Mouse (Mus musculus): ENCODE measurements at regions not wholly inside any gene's neighbourhood (a gene's known extent, or its start where the extent isn't known, plus 50 kb on each side); places are given as distances from the start of the nearest gene placed in this dataset.

DNA sequence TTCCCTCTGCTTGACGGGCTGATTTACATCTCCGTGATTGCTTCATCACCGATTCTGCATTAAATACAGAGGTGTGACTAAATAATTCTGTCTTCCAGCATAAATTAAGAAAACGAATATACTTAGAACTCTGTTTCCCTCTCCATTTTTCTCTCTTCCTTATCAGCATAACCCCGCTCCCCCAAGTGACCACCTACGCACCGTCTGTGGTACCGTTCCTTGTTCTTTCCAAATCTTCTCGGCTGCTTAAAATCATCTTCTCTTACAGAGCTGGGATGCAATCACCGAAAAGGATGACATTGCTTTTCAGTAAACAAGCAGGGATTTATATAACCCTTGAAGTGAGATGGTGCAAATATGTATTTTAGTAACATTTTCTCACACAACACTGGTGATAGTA, 224.3 kb upstream of the Sel1l start:
- H3K4me3 ChIP-seq (replicated peaks) = no peak overlapping the region
- no peaks in the 10 kb centered on the region for H3K4me1 ChIP-seq
- 0 out of 2 replicates have a peak, but pooled peaks cover 1% of the 10 kb centered on the region for H3K9me3 ChIP-seq
- H3K27me3 ChIP-seq (replicated peaks) = no peaks in the 10 kb centered on the region
- H3K36me3 ChIP-seq (replicated peaks; ENCODE audit: low read length) = no peaks in the 10 kb centered on the region
- TF ChIP-seq GATA1 (IDR thresholded peaks at IDR 0.05; ENCODE audit: borderline replicate concordance, low read length) = no peak
- no peak for TF ChIP-seq FLI1 (IDR thresholded peaks at IDR 0.05; ENCODE audit: low read length)

DNA sequence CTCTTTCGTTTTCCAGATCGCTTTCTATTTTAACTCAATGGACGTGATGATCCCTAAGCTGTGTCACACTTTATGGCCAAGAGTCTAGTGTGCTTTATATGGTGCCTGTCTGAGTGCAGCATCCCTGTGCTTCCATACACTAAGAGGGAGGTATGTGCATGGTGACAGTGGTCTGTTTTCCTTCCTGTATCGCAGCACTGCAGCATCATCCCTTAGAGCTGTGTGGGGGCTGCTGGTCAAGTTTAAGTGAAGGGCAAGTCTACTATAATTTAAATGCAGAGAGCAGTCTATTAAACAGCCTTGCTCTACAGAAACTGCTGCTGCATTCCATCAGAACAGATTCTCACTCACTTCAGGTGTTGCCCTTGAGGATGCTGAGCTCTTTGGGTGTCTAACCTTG, 213.8 kb upstream of the Sel1l start:
- Histone ChIP-seq H3K4me3 (replicated peaks) (peak overlapping the region; percentile 31), H3K36me3 (replicated peaks; ENCODE audit: low read length) (no peaks in the 10 kb centered on the region), H3K9me3 (peaks cover 9% of the 10 kb centered on the region; the same call in 1 of the 2 replicates), H3K27me3 (replicated peaks) (no peaks in the 10 kb centered on the region), H3K4me1 (no peaks in the 10 kb centered on the region)
- TF ChIP-seq FLI1 (IDR thresholded peaks at IDR 0.05; ENCODE audit: low read length) (no peak), GATA1 (IDR thresholded peaks at IDR 0.05; ENCODE audit: borderline replicate concordance, low read length) (no peak)

DNA sequence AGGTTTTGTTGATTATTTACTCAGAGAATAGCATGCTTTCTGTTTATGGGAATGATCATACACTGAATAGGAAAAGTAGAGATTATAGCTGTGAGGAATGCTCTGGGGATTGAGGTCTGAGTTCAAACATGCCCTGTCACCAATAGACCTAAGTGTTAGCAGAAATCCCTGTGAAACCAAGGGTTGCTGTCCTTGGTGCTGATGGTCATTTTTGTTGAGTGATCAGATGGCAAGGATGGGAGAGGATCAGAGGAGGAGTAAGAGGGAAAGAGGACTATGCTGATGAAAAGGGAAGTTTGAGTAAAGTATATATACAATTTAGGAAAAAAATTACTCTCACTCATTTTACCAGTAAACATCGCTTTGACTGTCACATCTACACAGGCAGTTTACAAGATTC, 191.5 kb upstream of the Sel1l start:
- no peaks in the 10 kb centered on the region for H3K9me3 ChIP-seq
- H3K27me3 ChIP-seq (replicated peaks) = no peaks in the 10 kb centered on the region
- no peak overlapping the region for H3K4me3 ChIP-seq (replicated peaks)
- TF ChIP-seq FLI1 (IDR thresholded peaks at IDR 0.05; ENCODE audit: low read length) (no peak), GATA1 (IDR thresholded peaks at IDR 0.05; ENCODE audit: borderline replicate concordance, low read length) (no peak)
- H3K36me3 ChIP-seq (replicated peaks; ENCODE audit: low read length) = no peaks in the 10 kb centered on the region
- H3K4me1 ChIP-seq = no peaks in the 10 kb centered on the region

DNA sequence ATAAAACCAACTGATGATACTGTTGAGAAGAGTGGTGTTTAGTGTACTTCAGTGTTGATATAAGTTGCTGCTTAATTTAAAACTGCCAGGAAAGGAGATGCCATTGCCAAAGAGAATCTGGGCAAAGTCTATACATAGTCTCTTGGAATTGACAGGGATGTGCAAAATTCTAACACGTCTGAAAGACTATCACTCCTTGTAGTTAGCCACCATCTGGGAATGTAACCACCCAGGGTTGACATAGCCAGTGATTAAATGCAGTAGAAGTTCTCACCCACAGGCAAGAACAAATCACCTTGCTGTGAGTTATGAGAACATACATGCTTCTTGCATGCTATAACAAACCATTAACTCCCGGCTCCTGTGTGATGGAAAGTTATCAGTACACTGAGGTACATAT, 180.2 kb upstream of the Sel1l start:
- no peaks in the 10 kb centered on the region for H3K9me3 ChIP-seq
- TF ChIP-seq GATA1 (IDR thresholded peaks at IDR 0.05; ENCODE audit: borderline replicate concordance, low read length) = no peak
- TF ChIP-seq FLI1 (IDR thresholded peaks at IDR 0.05; ENCODE audit: low read length) = no peak
- H3K4me1 ChIP-seq = no peaks in the 10 kb centered on the region
- no peaks in the 10 kb centered on the region for H3K27me3 ChIP-seq (replicated peaks)
- no peak overlapping the region for H3K4me3 ChIP-seq (replicated peaks)
- H3K36me3 ChIP-seq (replicated peaks; ENCODE audit: low read length) = no peaks in the 10 kb centered on the region

DNA sequence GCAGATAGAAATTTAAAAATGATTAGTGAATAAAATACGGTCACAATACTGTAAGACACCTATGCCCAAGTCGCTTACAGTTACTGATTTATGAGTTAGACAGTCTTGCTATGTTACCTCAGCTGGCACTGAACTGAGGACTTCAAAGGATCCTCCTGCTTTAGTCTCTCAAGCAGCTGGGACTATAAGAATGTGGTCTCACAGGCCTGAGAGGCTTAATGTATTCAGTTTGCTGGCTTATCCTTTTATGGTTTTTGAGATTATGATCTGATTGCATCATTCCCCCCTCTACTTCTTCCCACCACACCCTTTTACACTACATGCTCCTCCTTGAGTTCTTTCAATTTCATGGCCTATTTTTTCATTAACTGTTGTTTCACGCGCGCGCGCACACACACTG, 179.4 kb upstream of the Sel1l start:
- Histone ChIP-seq H3K27me3 (replicated peaks) (no peaks in the 10 kb centered on the region), H3K36me3 (replicated peaks; ENCODE audit: low read length) (no peaks in the 10 kb centered on the region), H3K4me3 (replicated peaks) (no peak overlapping the region), H3K9me3 (no peaks in the 10 kb centered on the region), H3K4me1 (no peaks in the 10 kb centered on the region)
- TF ChIP-seq GATA1 (IDR thresholded peaks at IDR 0.05; ENCODE audit: borderline replicate concordance, low read length) (no peak), FLI1 (IDR thresholded peaks at IDR 0.05; ENCODE audit: low read length) (no peak)

DNA sequence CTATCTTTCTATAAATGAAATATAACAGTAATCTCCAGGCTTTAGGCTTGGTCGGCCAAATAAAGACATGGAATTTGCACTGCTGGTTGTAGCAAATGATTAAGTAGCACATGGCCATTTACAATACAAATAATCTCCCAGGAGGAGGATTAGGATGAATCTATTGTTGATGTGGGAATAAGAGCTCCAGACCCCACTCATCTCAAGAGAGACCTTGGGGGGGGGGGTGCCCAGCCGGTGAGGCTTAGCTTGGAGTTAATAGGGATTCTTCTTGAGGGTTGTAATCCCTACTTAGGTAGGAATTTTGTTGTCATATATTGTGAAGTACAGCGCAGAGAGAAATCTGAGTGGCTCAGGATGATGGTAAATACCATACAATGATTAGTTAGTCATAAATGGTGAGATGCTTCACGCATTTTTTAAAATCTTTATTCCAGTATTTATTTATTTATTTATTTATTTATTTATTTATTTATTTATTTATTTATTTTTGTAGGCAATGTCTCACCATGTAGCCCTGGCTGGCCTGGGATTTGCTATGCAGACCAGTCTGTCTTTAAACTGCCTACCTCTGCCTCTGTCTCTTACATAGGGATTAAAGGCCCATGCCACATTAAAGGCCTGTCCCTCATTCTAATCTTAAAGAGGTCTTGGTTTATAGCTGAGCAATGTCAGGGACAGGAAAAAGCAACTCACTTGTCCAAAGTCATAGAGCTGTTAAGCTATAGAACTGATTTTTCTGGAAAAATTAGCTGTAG, 175.7 kb upstream of the Sel1l start:
- H3K27me3 ChIP-seq (replicated peaks) = no peaks in the 10 kb centered on the region
- H3K36me3 ChIP-seq (replicated peaks; ENCODE audit: low read length) = no peaks in the 10 kb centered on the region
- no peaks in the 10 kb centered on the region for H3K9me3 ChIP-seq
- no peaks in the 10 kb centered on the region for H3K4me1 ChIP-seq
- no peak overlapping the region for H3K4me3 ChIP-seq (replicated peaks)
- TF ChIP-seq FLI1 (IDR thresholded peaks at IDR 0.05; ENCODE audit: low read length) = no peak

DNA sequence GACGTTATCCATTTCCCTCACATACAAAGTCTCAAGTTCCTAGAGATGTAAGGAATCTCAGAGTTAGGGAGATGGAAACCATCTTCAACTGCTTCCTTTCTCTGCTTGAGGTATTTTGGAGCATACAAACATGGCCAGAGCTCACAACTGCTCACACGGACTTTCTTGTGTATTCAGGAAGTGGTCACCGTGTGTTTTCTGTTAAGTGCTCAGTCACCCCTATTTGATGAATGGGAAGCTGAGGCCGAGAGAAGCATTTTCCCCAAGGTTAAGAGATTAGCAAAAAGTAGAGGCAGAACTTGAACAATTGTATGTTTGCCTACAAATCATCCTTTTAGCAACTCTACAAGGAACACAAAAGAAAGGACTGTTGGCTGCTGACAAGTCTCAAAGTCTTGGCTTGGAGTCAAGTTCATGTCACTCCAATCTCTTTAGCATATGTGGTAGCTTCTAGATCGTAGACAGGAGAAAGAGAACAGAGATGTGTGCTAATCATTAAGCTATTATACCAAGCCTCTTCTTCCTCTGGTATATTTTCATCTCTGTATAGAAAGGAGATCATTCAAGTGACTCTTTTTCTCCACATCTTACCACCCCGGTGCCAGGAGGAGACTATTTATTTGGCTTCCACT, 170.8 kb upstream of the Sel1l start:
- H3K9me3 ChIP-seq = peaks cover 6% of the 10 kb centered on the region; the same call in 1 of the 2 replicates
- H3K4me1 ChIP-seq = no peaks in the 10 kb centered on the region
- no peak overlapping the region for H3K4me3 ChIP-seq (replicated peaks)
- no peak for TF ChIP-seq GATA1 (IDR thresholded peaks at IDR 0.05; ENCODE audit: borderline replicate concordance, low read length)
- no peak for TF ChIP-seq FLI1 (IDR thresholded peaks at IDR 0.05; ENCODE audit: low read length)
- H3K36me3 ChIP-seq (replicated peaks; ENCODE audit: low read length) = no peaks in the 10 kb centered on the region
- no peaks in the 10 kb centered on the region for H3K27me3 ChIP-seq (replicated peaks)

DNA sequence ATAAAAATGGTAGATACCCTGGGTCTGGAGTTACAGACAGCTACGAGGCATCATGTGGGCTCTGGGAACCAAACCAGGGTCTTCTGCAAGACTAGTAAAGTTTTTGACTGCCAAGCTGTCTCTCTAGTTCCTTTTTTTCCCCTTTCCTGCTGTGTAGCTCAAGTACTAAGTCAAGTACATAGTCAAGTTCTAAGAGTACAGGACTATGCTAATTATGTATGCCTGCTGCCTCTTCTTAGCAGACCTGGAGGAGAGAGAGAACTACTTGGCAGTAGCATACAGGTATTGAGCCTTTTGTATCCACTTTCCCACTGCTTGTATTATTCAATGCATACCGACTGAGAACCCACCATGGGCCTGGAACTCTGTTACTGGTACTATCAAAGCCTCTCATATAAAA, 166.4 kb upstream of the Sel1l start:
- no peaks in the 10 kb centered on the region for H3K36me3 ChIP-seq (replicated peaks; ENCODE audit: low read length)
- no peak overlapping the region for H3K4me3 ChIP-seq (replicated peaks)
- no peak for TF ChIP-seq FLI1 (IDR thresholded peaks at IDR 0.05; ENCODE audit: low read length)
- no peak for TF ChIP-seq GATA1 (IDR thresholded peaks at IDR 0.05; ENCODE audit: borderline replicate concordance, low read length)
- H3K4me1 ChIP-seq = no peaks in the 10 kb centered on the region
- H3K27me3 ChIP-seq (replicated peaks) = no peaks in the 10 kb centered on the region
- peaks cover 6% of the 10 kb centered on the region; the same call in 1 of the 2 replicates for H3K9me3 ChIP-seq

DNA sequence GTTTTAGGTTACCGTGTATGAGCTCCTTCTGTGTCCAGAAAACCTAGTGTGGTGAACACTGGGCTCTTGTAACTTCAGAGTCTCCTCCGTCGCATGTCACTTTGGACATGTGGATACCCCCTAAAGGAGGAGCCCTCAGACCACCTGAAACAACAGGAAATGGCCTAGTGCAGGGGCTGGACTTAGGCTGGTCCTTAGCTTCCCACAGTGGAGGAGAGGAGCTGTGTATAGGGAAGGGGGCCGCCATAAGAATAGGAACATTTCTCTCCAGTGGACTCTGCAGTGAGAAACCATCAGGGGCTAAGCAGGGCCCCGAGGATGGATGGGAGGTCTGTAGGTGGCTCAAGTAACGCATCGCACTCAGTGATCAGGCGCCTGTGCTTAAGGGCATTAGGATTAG, 165.0 kb upstream of the Sel1l start:
- Histone ChIP-seq H3K27me3 (replicated peaks) (no peaks in the 10 kb centered on the region), H3K9me3 (peaks cover 6% of the 10 kb centered on the region; the same call in 1 of the 2 replicates), H3K36me3 (replicated peaks; ENCODE audit: low read length) (no peaks in the 10 kb centered on the region), H3K4me3 (replicated peaks) (no peak overlapping the region), H3K4me1 (no peaks in the 10 kb centered on the region)
- no peak for TF ChIP-seq FLI1 (IDR thresholded peaks at IDR 0.05; ENCODE audit: low read length)
- no peak for TF ChIP-seq GATA1 (IDR thresholded peaks at IDR 0.05; ENCODE audit: borderline replicate concordance, low read length)

DNA sequence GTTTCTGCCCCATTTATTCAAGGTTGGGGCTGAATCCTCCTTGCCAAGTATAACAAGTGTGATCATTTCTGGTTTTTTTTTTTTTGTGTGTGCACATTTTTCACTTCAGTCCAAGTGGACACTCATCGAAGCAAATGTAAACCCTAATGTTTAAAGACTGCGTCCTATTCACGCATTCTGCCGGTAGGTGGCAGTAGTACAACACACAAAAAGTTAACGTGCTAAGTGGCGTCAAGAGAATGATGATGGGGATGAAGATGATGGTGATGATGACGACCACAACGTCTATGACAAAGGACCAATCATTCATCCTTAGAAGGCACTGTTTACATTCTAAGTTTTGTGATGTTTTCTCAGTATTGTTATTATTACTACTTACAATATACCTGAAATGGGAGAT, 164.3 kb upstream of the Sel1l start:
- Histone ChIP-seq H3K36me3 (replicated peaks; ENCODE audit: low read length) (no peaks in the 10 kb centered on the region), H3K9me3 (peaks cover 1% of the 10 kb centered on the region; the same call in 1 of the 2 replicates), H3K4me1 (no peaks in the 10 kb centered on the region), H3K27me3 (replicated peaks) (no peaks in the 10 kb centered on the region), H3K4me3 (replicated peaks) (no peak overlapping the region)
- TF ChIP-seq FLI1 (IDR thresholded peaks at IDR 0.05; ENCODE audit: low read length) (no peak), GATA1 (IDR thresholded peaks at IDR 0.05; ENCODE audit: borderline replicate concordance, low read length) (no peak)

All from megakaryocyte, embryonic 14.5 days (primary cell).